Mouse (Mus musculus) inflammation-experienced regulatory T-cells, adult 6 months (primary cell): Measurements from ENCODE around the gene Tbc1d12. TPM values are rescaled to one million over a fixed set of nuclear protein-coding genes. Genes with fewer than 3 reads are reported as not detected.

Source experiments
- ATAC-seq: one replicate; pipeline ENCODE4 v1.8.0; 2017
- polyA plus RNA-seq, 3 experiments: library from polyadenylated mRNA; unstranded; fragments of 100-300 nt; shearing (Covaris generic); gene quantifications; one replicate each; pipeline ENCODE4 v1.2.1; 2017

Gene Tbc1d12
- polyA plus RNA-seq, 3 experiments from 2014 or later = 1.0 to 1.9 (median 1.2) TPM

- no peak for ATAC-seq
Measured at GRCm38 (mm10) chr19:38914926-38915325, 78.5 kb downstream of the Tbc1d12 start.

GRCm38 (mm10) chr19:38915677-38916076, 79.3 kb downstream of the Tbc1d12 start:
- ATAC-seq = peak; percentile 50

- ATAC-seq = no peak
Measured at GRCm38 (mm10) chr19:38928481-38929158, 92.2 kb downstream of the Tbc1d12 start.

- no peak for ATAC-seq
Measured at GRCm38 (mm10) chr19:38929471-38930251, 93.3 kb downstream of the Tbc1d12 start.

GRCm38 (mm10) chr19:38930252-38930787, 93.9 kb downstream of the Tbc1d12 start:
- ATAC-seq = no peak

DNA sequence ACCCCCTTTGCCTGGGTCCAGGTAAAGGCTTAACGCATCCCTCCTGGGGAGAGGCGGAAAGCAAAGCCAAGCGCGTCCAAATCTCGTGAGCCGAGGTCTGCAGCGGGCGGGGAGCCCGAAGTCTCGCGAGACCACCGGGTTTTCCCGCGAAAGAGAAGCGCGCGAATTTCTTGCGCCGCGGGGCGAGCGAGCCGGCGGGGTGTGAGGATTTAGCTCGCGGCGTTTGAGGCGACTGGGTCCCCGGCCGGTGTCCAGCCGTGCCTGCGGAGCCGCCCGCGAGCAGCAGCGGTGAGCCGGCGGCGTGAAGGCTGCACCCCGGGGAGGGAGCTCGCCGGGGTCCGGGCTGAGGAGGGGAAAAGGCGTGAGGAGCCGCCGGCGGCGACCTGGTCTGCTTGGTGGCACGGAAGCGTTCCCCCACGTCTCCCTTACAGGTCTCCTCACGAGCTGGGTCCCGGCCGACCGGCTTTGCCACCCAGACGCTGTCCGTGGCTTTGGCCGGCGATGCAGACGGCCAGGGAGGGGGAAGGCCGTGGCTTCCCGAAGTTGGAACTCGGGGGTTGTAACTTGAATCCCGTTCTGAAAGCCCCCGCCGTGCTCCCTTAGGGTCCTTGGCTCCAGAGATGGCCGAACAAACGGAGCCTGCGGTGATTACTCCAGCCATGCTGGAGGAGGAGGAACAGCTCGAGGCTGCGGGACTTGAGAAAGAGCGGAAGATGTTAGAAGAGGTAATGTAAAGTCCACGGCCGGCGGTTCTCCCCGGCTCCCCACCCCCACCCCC, 94.6 kb downstream of the Tbc1d12 start, which contains the start of gene Hells:
TSS of gene Hells (plus strand) at position 128 of the 778 bp plus-strand sequence.
- peak; percentile 96 for ATAC-seq

- no peak for ATAC-seq
Measured at GRCm38 (mm10) chr19:38931566-38931890, 95.1 kb downstream of the Tbc1d12 start.

DNA sequence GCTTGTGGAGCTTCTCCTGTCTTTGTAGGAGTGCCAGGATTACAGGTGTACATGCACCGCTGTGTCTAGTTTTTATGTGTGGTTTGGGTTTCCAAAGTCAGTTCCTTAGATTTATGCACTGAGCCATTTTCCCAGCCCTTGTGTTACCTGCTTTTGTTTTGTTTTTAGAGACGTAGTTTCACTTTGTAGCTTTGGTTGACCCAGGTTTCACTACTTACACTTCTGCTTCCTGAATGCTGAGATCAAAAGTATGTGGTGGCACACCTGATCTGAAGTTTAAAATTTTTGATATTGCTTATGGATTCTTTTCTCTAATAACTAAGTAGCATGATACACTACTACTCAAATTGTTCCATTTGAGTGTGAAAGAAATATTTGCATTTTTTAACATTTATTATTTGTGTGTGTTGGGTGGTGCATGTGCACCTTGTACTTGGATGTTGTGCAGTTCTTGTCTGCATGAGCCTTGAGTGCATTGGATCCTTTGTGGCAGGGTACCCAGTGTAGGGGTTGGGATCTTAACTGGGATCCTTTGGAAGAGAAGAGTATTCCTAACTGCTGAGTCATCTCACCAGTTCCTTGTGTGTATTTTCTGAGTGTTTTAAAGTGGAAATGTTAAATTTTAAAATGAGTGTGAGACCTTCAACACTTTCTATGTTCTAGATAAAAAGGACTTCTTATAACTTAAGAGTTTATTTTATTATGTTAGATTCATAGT, 108.4 kb downstream of the Tbc1d12 start:
- peak; percentile 60 for ATAC-seq

Other genes with a start within 250 kb of the Tbc1d12 start
- gene Noc3l, start 17.3 kb upstream of the Tbc1d12 start, polyA plus RNA-seq = 1 to 10 TPM; 7.5 to 8.4 (median 7.7) TPM
- 10 to 100 TPM; 15.6 to 92.7 (median 18.5) TPM for gene Hells, start 94.3 kb downstream of the Tbc1d12 start, polyA plus RNA-seq
- not detected for gene Cyp2c55, start 170.4 kb downstream of the Tbc1d12 start, polyA plus RNA-seq
- gene Cyp2c65, start 224.4 kb downstream of the Tbc1d12 start, polyA plus RNA-seq = not detected